Mouse (Mus musculus): Measurements from ENCODE around the gene Fubp1.

DNA sequence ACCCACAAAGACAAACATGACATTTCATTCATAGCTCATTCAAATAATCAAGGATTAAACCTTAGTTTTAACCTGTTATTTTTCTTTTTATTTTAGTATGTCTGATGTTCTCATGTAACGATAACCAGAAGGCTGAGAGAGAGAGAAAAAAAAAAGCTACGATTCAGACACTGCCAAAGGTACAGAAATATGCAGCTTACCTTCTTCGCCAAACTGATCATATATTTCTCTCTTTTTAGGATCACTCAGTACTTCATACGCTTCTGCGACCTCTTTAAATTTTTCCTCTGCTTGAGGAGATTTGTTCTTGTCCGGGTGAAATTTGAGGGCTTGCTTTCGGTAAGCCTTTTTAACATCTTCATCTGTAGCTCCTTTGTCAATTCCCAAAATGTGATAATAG, 17.0 kb upstream of the Fubp1 start:
- TF ChIP-seq CTCF (IDR thresholded peaks at IDR 0.05; ENCODE audit: low read depth) (no peak), EP300 (IDR thresholded peaks at IDR 0.05; ENCODE audit: low read depth) (no peak)
